In the genomic region with DNA sequence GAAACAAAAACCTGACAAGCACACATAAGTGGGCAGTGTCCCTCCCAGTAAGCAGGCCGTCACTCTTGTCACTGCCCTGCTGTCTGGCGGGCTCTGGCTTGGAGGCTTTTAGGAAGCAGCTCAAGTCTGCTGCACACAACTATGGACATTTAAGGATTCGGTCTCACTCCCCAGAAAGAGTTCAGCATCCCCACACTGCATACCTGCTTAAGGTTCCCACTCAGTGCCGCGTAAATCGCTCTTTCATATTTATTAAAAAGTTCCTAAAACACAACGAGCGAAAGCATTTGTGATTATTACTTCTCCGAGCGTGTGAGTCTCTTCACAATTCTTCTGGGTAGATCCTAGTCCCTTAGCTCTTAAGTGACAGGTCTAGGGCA, we compare ENCODE assay signal across 35 mouse cellular contexts.
"Had no signal": no experiment of that assay in that cellular context is flagged by ENCODE, and none has a peak within 500 bp of the region (broad histone marks: within the 10 kb centered on the region; RNA-seq: fewer than 3 reads in every experiment).

No protein-coding gene starts in this region.

- H3K4me2 ChIP-seq: heart, embryonic 11.5 days; heart, embryonic 12.5 days; heart, embryonic 13.5 days; heart, embryonic 15.5 days; hindbrain, embryonic 13.5 days; hindbrain, embryonic 14.5 days; hindbrain, embryonic 15.5 days; intestine, embryonic 15.5 days; kidney, embryonic 15.5 days had no signal

- DNase-seq: heart, postnatal 10 days; heart, postnatal 14 days; heart, postnatal 36 days; heart, postnatal 4 days; kidney, adult 11 months; kidney, adult 18-20 months; kidney, adult 2 months; kidney, adult 8-10 months; kidney, adult 9 months; kidney, postnatal 10 days; kidney, postnatal 14 days; kidney, postnatal 25 days; kidney, postnatal 36 days; kidney, postnatal 4 days; layer of hippocampus, adult 9-11 months; layer of hippocampus, postnatal 36 days had no signal

- H3K27me3 ChIP-seq: heart, embryonic 12.5 days; heart, embryonic 13.5 days; heart, embryonic 15.5 days; hindbrain, embryonic 13.5 days; hindbrain, embryonic 15.5 days; intestine, embryonic 15.5 days; kidney, embryonic 15.5 days had no signal

- ATAC-seq: hindbrain, embryonic 16.5 days; hindbrain, postnatal 0 days; inflammation-experienced regulatory T-cells, adult 6 months; intestine, embryonic 15.5 days; intestine, embryonic 16.5 days; intestine, postnatal 0 days had no signal

- H3K27ac ChIP-seq: heart, embryonic 10.5 days; heart, embryonic 13.5 days; heart, embryonic 15.5 days; hindbrain, embryonic 10.5 days; hindbrain, embryonic 13.5 days; hindbrain, embryonic 14.5 days; hindbrain, embryonic 15.5 days; hindbrain, postnatal 0 days; intestine, embryonic 15.5 days; kidney, embryonic 15.5 days; kidney, postnatal 0 days; layer of hippocampus, adult 2 months; left cerebral cortex, adult 2 months had no signal

- H3K9ac ChIP-seq: heart, embryonic 12.5 days; heart, embryonic 13.5 days; heart, embryonic 15.5 days; hindbrain, embryonic 13.5 days; hindbrain, embryonic 14.5 days; hindbrain, embryonic 15.5 days; intestine, embryonic 15.5 days; kidney, embryonic 15.5 days had no signal

- H3K4me1 ChIP-seq: heart, embryonic 10.5 days; heart, embryonic 12.5 days; heart, embryonic 13.5 days; heart, embryonic 15.5 days; hindbrain, embryonic 10.5 days; hindbrain, embryonic 13.5 days; hindbrain, embryonic 15.5 days; intestine, embryonic 15.5 days; kidney, embryonic 15.5 days had no signal

- H3K4me3 ChIP-seq: heart, embryonic 10.5 days; heart, embryonic 12.5 days; heart, embryonic 13.5 days; heart, embryonic 15.5 days; hindbrain, embryonic 10.5 days; hindbrain, embryonic 13.5 days; hindbrain, embryonic 15.5 days; intestine, embryonic 15.5 days; kidney, embryonic 15.5 days; layer of hippocampus, adult 2 months; left cerebral cortex, adult 2 months had no signal

- H3K9me3 ChIP-seq: heart, embryonic 10.5 days; heart, embryonic 12.5 days; heart, embryonic 13.5 days; heart, embryonic 15.5 days; hindbrain, embryonic 10.5 days; hindbrain, embryonic 13.5 days; hindbrain, embryonic 15.5 days; intestine, embryonic 15.5 days; kidney, embryonic 15.5 days had no signal
